ENCODE assay signal across 8 mouse cellular contexts in genomic region chr19:7493352-7494186, GRCm38 (mm10). TPM values are rescaled to one million over a fixed set of nuclear protein-coding genes. Genes with fewer than 3 reads are reported as not detected.
DNase-seq lines count a peak whose midpoint lies in the region; ATAC-seq and TF ChIP-seq lines count a peak whose summit lies in the region.

Gene Atl3 (plus strand): TSS chr19:7494040.

- no peaks in the 10 kb centered on the region for H3K27me3 ChIP-seq in kidney, embryonic 14.5 days (ENCODE audit: control insufficient read depth, insufficient read depth, low read length)
- no peaks in the 10 kb centered on the region for H3K27me3 ChIP-seq in ES-Bruce4 (ENCODE audit: control insufficient read depth, insufficient read depth, low read length, poor library complexity, severe bottlenecking)
- no peaks in the 10 kb centered on the region for H3K27me3 ChIP-seq in embryonic facial prominence, embryonic 12.5 days
- H3K27me3 ChIP-seq in limb, embryonic 15.5 days, result no peaks in the 10 kb centered on the region
- H3K27me3 ChIP-seq in small intestine, adult 2 months (ENCODE audit: control insufficient read depth, insufficient read depth, low read length), result no peaks in the 10 kb centered on the region

- no peaks in the 10 kb centered on the region for H3K9me3 ChIP-seq in kidney, embryonic 14.5 days (ENCODE audit: control insufficient read depth, low read length)
- no peaks in the 10 kb centered on the region for H3K9me3 ChIP-seq in ES-Bruce4 (replicated peaks; ENCODE audit: control insufficient read depth, insufficient read depth, low read length, poor library complexity, severe bottlenecking)
- H3K9me3 ChIP-seq in embryonic facial prominence, embryonic 12.5 days, result no peaks in the 10 kb centered on the region
- H3K9me3 ChIP-seq in limb, embryonic 15.5 days, result no peaks in the 10 kb centered on the region

- ATAC-seq in kidney, embryonic 14.5 days (ENCODE audit: low FRiP score, low TSS enrichment), result no peak
- ATAC-seq in embryonic facial prominence, embryonic 12.5 days (ENCODE audit: insufficient number of reproducible peaks, insufficient read depth, low FRiP score, low TSS enrichment), result no peak
- no peak for ATAC-seq in limb, embryonic 15.5 days (ENCODE audit: insufficient number of reproducible peaks, low FRiP score, low TSS enrichment, low read depth)

- H3K4me2 ChIP-seq in kidney, embryonic 14.5 days (replicated peaks; ENCODE audit: low read depth, low read length), result peak within 1 kb of the TSS; percentile 74
- H3K4me2 ChIP-seq in embryonic facial prominence, embryonic 12.5 days (replicated peaks), result peak within 1 kb of the TSS; percentile 65
- peak within 1 kb of the TSS; percentile 57 for H3K4me2 ChIP-seq in limb, embryonic 15.5 days

- H3K9ac ChIP-seq in kidney, embryonic 14.5 days (ENCODE audit: low read depth, low read length), result peak within 1 kb of the TSS; percentile 89
- peak within 1 kb of the TSS; percentile 88 for H3K9ac ChIP-seq in ES-Bruce4 (ENCODE audit: low read depth, poor library complexity, severe bottlenecking)
- peak within 1 kb of the TSS; percentile 82 for H3K9ac ChIP-seq in embryonic facial prominence, embryonic 12.5 days
- H3K9ac ChIP-seq in limb, embryonic 15.5 days, result peak within 1 kb of the TSS; percentile 86

- DNase-seq in kidney, adult 18-20 months, result no peak
- DNase-seq in heart, postnatal 4 days, result no peak
- no peak for DNase-seq in retina, embryonic 14.5 days (ENCODE audit: low spot score)

- H3K36me3 ChIP-seq in kidney, embryonic 14.5 days (ENCODE audit: control insufficient read depth, insufficient read depth, low read length), result no peaks in the 10 kb centered on the region
- no peaks in the 10 kb centered on the region for H3K36me3 ChIP-seq in ES-Bruce4 (ENCODE audit: control insufficient read depth, insufficient read depth, low read length, poor library complexity, severe bottlenecking)
- no peaks in the 10 kb centered on the region for H3K36me3 ChIP-seq in embryonic facial prominence, embryonic 12.5 days
- H3K36me3 ChIP-seq in limb, embryonic 15.5 days, result no peaks in the 10 kb centered on the region
- no peaks in the 10 kb centered on the region for H3K36me3 ChIP-seq in small intestine, adult 2 months (ENCODE audit: control insufficient read depth, insufficient read depth, low read length)

- H3K4me1 ChIP-seq in kidney, embryonic 14.5 days (ENCODE audit: control insufficient read depth, insufficient read depth, low read length), result 0 out of 2 replicates have a peak, but pooled peaks cover 3% of the 10 kb centered on the region
- no peaks in the 10 kb centered on the region for H3K4me1 ChIP-seq in ES-Bruce4 (ENCODE audit: control insufficient read depth, insufficient read depth, low read length)
- H3K4me1 ChIP-seq in embryonic facial prominence, embryonic 12.5 days, result 0 out of 2 replicates have a peak, but pooled peaks cover 3% of the 10 kb centered on the region
- peaks cover 4% of the 10 kb centered on the region; the same call in 1 of the 2 replicates for H3K4me1 ChIP-seq in limb, embryonic 15.5 days
- peaks cover 2% of the 10 kb centered on the region; the same call in 1 of the 2 replicates for H3K4me1 ChIP-seq in small intestine, adult 2 months (ENCODE audit: control insufficient read depth, insufficient read depth, insufficient read length, low read length)

- no peak for TF ChIP-seq EP300 in ES-Bruce4 (IDR thresholded peaks at IDR 0.05; ENCODE audit: insufficient read depth, low read depth, low read length)

- no peak for TF ChIP-seq CTCF in ES-Bruce4 (IDR thresholded peaks at IDR 0.05; ENCODE audit: low read depth, low read length)
- no peak for TF ChIP-seq CTCF in small intestine, adult 2 months (IDR thresholded peaks at IDR 0.05; ENCODE audit: extremely low read depth, insufficient read length, insufficient replicate concordance, low read depth, low read length)

- peak within 1 kb of the TSS; percentile 99 for H3K27ac ChIP-seq in kidney, embryonic 14.5 days (ENCODE audit: low read depth, low read length)
- H3K27ac ChIP-seq in ES-Bruce4 (ENCODE audit: insufficient read depth, low read length), result peak within 1 kb of the TSS; percentile 92
- H3K27ac ChIP-seq in embryonic facial prominence, embryonic 12.5 days, result peak within 1 kb of the TSS; percentile 98
- peak within 1 kb of the TSS; percentile 99 for H3K27ac ChIP-seq in limb, embryonic 15.5 days
- H3K27ac ChIP-seq in small intestine, adult 2 months (ENCODE audit: insufficient read depth, low read depth, low read length), result peak within 1 kb of the TSS; percentile 93

- TF ChIP-seq POLR2A in ES-Bruce4 (IDR thresholded peaks at IDR 0.05; ENCODE audit: insufficient read depth, low read length), result no peak
- TF ChIP-seq POLR2A in small intestine, adult 2 months (IDR thresholded peaks at IDR 0.05; ENCODE audit: low read depth, low read length), result no peak

- H3K4me3 ChIP-seq in kidney, embryonic 14.5 days (ENCODE audit: low read length), result peak within 1 kb of the TSS; percentile 83
- peak within 1 kb of the TSS; percentile 75 for H3K4me3 ChIP-seq in ES-Bruce4 (ENCODE audit: low read depth, low read length)
- H3K4me3 ChIP-seq in embryonic facial prominence, embryonic 12.5 days, result peak within 1 kb of the TSS; percentile 68
- H3K4me3 ChIP-seq in limb, embryonic 15.5 days, result peak within 1 kb of the TSS; percentile 79
- H3K4me3 ChIP-seq in small intestine, adult 2 months (ENCODE audit: low read depth, low read length), result peak within 1 kb of the TSS; percentile 76

- WGBS in kidney, embryonic 14.5 days, result 30% methylated on average over 31 of the region's 31 CpGs
- 31% methylated on average over 31 of the region's 31 CpGs for WGBS in embryonic facial prominence, embryonic 12.5 days
- 31% methylated on average over 31 of the region's 31 CpGs for WGBS in limb, embryonic 15.5 days
- 10% methylated on average over 31 of the region's 31 CpGs for WGBS in small intestine, adult 2 months

RNA-seq across cellular contexts. Expression of gene Atl3, which starts in this region (rescaled TPM):
- polyA plus RNA-seq in kidney, embryonic 14.5 days (2014; fragmentation: Nextera tagmentation; extraction: Ambion mirVana), result 12.5 and 17.7 TPM in 2 replicates
- polyA plus RNA-seq in ES-Bruce4 (2011; ENCODE audit: insufficient read depth, insufficient read length, low read depth, missing spikeins), result 51.3 and 53.5 TPM in 2 replicates
- 12.0 and 12.9 TPM in 2 replicates for polyA plus RNA-seq in embryonic facial prominence, embryonic 12.5 days (2016; fragmentation: Nextera tagmentation; extraction: Ambion mirVana)
- total RNA-seq in heart, postnatal 4 days (2021), result 10 to 100 TPM; 35.1 to 36.9 TPM
- 14.3 and 16.6 TPM in 2 replicates for polyA plus RNA-seq in limb, embryonic 15.5 days (2015; fragmentation: Nextera tagmentation; extraction: Ambion mirVana)
- 1.3 and 2.6 TPM in 2 replicates for polyA plus RNA-seq in small intestine, adult 2 months (2012; rRNA removed)
